Mouse (Mus musculus) neural tube, embryonic 10.5 days (tissue): Measurements from ENCODE around the gene Klk10.

ENCODE experiments used
- DNase-seq: peaks from one replicate; pipeline ENCODE4 v3.0.0-alpha.2; 2017; ENCODE audit warnings: low spot score; ENCODE audit errors: extremely low spot score

Klk10 gene

DNA sequence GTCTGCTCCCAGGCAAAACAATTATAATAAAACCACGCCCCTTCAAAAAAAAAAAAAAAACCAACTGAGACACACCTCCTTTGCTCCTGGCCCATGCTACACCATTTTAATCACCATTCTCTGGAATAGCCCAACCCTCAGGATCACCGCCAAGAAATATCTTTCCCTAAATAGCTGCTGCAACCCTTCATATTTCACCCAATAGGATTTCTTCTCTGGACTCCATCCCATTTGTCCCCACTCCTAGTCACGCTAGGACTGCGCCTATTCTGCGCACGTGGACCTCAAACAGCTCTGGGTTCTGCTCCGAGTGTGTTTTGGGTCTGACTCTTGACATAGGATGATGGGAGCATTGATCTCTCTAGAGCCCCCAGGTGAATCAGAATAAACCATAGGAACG, 15.5 kb downstream of the Klk10 start:
- DNase-seq = no peak

DNA sequence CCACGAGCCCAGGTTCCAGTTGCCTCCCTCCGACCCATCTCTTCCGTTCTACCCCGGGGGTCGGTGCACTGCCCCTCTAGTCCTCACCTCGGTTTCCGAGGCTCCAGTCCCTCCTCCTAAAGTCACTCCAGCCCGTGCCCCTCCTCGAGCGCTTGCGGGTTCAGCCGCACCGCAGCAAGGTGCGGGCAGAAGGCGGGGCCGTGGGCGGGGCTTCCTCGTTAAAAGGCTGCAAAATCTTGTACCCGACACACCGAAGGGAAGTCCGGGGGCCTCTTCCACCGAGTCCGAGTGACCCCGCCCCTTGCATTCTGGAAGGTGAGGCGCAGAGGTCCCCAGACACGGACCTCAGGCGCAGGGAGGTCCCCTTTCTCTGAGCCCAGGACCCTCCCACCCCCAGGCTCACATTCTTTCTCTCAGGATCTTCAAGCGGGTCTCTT, 16.5 kb downstream of the Klk10 start, which contains the start of gene Klk8:
Gene Klk8, plus strand, starts transcription at position 245 of the 437 bp plus-strand sequence.
- DNase-seq = peak; percentile 24

DNA sequence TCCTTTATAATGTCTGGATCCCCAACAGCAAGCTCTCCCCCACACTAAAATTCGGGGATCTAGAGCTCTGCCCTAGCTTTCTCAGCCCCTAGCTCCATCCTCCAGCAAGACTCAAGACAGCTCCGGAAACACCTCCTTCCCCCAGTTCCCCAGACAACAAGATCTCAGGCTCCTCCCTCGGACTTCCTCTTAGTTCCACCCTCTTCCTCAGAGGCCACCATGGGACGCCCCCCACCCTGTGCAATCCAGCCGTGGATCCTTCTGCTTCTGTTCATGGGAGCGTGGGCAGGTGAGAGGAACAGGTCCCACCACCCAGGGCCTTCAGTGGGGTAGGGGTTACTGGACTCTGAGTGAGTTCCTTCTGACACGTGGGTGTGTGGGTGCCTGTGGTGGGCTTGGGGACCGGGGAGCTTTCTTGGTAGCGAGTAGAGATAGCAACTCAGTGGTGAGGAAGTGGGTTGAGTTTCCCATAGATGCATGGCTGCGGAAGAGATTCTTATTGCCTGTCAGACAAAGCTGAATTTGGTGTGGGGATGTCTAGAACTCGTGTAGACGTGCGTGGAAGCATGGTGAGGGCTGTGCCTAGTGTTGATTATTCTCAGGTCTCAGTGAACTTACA, 17.1 kb downstream of the Klk10 start:
- no peak for DNase-seq

DNA sequence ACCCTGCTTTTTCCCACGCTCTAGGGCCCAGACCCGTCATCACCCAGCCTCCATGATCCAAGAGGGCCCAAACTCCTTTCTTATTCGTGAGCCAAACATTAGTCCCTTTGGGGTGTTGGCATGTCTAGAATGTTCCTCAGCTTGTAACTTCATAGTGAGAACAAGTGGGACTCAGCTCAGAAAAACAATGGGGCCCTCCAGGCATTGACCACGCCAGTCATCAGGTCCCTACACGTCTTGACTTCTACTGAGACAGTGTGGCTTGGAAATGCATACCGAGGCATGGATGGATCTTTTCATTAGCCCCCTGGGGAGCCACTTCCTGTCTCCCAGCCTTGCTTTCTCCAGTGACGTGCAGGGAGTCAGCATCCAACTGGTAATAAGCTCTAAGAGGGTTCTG, 19.0 kb downstream of the Klk10 start:
- DNase-seq = no peak

DNA sequence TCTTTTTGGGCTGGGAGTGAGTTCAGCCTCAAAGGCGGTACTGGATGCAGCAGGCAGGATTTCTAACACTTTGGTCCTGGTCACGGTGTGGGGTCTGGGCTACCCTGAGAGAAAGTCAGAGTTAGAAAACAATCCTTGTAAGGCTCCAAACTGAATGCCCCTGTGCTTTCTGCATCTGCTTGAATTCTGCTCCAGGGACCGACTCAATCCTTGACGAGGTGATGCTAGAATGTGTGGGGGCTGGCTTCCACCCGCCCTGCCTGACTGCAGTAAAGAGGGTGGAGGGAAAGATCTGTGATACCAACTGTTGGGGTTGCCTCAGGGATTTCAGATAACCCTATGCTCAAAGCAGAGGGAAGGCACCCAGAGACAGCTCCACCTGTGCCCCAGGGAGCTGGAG, 30.2 kb downstream of the Klk10 start, which contains the start of gene Klk7:
Gene Klk7, plus strand, starts transcription at position 301 of the 400 bp plus-strand sequence.
- DNase-seq = no peak

DNA sequence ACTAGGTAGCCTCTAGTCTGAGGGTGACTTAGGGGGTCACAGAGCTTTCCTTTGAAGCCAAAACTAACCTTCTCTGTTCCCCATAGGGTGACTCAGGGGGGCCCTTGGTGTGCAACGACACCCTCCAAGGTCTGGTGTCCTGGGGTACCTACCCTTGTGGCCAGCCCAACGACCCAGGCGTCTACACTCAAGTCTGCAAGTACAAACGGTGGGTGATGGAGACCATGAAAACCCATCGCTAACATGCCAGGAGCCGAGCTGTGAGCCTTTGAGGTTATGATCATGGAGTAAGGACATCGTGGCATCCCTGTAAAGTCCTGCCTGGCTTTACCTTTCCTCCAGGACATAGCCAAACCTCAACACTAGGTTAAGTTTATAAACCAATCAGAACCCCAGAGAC, 34.4 kb downstream of the Klk10 start:
- DNase-seq = no peak

DNA sequence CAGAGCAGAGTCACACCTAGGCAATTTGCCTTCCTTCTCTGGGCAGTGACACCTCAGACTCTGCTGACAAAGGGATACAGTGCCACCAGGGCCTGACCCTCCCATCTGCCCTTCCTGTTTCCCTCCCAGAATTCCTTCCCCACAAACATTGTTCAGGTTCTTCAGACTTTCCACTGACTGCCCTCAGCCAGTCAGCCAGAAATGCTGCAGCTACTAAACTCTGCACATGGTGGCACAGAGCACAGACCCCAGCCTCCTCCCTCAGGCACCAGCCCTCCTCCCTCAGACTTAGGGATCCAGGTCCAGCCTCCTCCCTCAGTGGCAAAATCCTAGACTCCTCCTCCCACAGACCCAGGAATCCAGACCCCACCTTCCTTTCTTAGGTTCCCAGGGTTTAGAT, 35.9 kb downstream of the Klk10 start:
- DNase-seq = no peak

DNA sequence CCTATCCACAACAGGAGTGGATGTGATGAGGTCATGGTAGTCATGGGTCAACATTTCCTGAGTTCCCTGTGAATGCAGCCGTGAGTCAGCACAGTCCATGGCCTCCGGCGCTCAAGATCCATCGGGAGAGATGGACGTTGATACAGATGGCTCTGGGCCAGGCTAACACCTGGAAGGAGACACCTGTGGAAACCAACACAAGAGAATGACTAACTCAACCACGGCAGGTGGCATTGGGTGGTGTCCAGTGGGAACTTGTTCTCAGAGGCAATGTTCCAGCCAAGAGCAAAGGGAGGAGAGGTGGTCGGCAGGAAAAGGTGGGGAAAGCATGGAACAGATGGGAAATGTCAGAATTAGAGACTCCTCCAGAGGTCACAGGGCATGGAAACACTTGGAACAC, 40.7 kb downstream of the Klk10 start:
- no peak for DNase-seq

DNA sequence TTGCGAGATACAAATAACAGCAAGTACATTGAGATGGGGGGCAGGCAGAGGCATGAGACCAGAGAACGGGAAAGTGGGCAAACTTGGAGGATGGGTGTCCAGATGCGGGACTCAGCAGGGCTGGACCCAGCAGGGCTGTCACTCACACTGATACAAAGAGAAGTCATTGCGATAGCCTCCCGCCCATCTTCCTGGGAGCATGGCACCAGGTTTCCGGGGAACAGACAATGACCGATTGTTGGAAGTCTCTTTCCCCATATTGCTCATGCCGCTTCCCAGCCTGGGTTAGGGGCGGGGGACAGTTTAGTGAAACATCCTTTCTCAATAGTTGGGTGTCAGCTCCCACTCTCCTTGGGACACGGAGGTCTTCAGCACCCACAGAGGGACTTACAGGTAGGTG, 43.4 kb downstream of the Klk10 start, which contains the start of gene Klk6:
Gene Klk6, plus strand, starts transcription at position 301 of the 400 bp plus-strand sequence.
- no peak for DNase-seq

DNA sequence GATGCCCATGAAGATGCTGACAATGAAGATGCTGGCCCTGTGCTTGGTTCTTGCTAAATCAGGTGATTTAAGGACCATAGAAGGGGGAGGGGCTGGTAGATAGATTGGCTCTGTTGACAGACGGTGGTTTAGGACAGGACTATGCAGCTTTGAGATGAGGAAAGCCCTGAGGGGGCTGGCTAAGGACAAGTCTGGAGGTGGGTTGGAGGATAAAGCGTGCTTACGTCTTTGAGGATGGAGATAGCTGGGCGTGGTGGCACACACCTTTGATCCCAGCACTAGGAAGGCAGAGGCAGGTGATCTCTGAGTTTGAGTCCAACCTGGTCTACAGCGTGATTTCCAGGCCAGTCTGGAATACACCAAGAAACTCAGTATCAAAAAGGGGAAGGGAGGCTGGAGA, 45.2 kb downstream of the Klk10 start:
- DNase-seq = no peak

DNA sequence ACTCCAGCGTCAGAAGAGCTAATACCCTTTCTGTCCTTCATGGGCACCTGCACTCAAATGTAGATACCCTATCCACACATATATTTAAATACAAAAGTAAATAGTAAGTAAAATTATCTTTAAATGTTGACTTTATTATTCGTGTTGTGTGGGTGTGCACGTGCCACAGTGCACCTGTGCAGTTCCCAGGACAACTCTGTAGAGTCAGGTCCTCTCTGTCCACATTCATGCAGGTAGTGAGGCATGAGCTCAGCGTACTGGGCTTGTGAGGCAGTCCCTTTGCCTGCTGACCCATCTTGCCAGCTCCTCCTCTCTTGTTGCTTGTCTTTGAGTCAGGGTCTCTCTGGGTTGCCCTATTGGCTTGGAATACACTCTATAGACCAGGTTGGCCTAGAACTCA, 46.9 kb downstream of the Klk10 start:
- no peak for DNase-seq

DNA sequence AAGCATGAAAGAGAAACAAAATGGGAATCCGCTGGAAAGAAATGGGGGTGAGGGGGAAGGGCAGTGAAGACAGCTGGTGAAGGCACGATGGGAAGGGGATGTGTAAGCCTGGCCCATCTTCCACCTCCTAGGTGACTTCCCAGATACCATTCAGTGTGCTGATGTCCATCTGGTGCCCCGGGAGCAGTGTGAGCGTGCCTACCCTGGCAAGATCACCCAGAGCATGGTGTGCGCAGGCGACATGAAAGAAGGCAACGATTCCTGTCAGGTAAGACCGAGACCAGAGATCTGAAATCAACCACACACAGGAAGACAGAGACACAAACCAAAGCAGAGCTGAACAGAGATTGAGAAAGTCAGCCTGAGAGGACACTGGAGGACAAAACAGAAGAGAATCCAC, 48.2 kb downstream of the Klk10 start:
- no peak for DNase-seq
